Mouse (Mus musculus) E14TG2a.4 (cell line): ENCODE data around the gene Socs7.

Source experiments
- CTCF ChIP-seq: conservative IDR thresholded peaks from 2 replicates; pipeline ENCODE4 v1.5.1; 2014; ENCODE audit warnings: low read length
- NANOG ChIP-seq: IDR thresholded peaks from 2 replicates; pipeline ENCODE4 v1.6.1; 2014; ENCODE audit warnings: borderline replicate concordance, low read length, mixed read lengths
- POU5F1 ChIP-seq: IDR thresholded peaks from 2 replicates; pipeline ENCODE4 v1.6.1; 2014; ENCODE audit warnings: low read length, borderline replicate concordance

DNA sequence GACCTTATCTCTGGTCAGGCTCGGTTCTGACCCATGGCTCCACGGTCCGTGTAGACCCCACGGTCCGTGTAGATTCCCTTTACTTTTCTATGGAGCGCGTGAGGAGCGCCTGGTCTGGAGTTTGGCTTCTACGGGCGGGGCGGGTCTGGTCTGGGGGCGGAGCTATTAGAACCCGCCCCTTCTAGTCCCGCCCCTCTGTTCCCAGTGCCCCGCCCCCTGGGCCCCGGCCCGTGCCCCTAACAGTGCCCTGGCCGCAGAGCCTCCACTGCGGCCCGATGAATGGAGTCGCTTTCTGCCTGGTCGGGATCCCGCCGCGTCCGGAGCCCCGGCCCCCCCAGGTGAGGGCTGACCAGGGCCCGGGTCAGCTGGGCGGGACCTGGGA is 53.0 kb downstream of the Socs7 start, which contains the start of gene Arhgap23:
- TF ChIP-seq CTCF: no peak
- no peak for TF ChIP-seq POU5F1
- TF ChIP-seq NANOG: no peak
